Mouse (Mus musculus) right cerebral cortex, postnatal 4 days (tissue): ENCODE results near the gene Zbtb21.
"Not testable (repeated sequence)": the region's sequence is repeated elsewhere in the genome, so short reads cannot be mapped to it uniquely, and the experiment has no call there.

Experiments
- DNase-seq: peaks from one replicate; pipeline ENCODE4 v3.0.0-alpha.2; 2022

Zbtb21 gene

DNA sequence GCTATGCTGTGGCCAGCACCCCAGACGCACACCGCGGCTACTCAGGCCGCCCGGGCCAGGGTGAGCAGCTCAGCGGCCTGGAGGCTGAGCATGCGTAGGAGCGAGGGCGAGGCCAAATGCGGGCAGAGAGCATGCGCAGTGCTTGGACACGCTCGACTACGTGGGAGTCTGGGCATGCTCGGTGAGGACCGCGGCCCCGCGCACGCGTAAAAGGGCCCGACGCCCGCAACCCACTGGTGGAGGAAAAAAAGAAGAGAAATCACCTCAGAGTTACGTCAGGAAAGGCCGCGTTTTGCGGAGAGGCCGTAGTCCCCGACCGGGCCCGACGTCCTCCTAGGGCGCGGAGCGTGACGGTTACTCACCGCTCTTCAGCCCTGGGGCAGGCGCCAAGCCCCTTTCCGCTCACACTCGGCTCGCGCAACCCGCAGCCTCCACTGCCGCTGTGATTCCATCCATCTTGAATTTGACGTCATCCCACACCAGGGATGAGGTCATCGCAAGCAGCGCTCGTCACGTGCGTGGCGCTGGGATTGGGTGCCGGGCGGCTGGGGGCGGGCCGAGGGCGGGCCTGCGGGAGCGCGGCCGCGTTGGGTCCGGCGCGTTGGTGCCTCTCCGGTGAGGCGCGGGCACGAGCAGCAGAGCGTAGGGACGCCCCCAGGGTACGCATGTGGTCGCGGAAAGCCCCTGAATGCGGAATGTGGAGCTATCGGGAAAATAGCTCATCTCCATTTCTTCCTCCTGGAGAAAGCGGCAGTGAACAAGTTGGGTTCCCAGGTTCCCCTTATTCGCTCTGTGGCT is at the start of gene Zbtb21, which contains the start of gene C2cd2:
TSS of gene Zbtb21 (minus strand) at position 472 of the 798 bp plus-strand sequence.
TSS of gene C2cd2 (minus strand) at position 448 of the 798 bp plus-strand sequence.
- peak; percentile 97 for DNase-seq

DNA sequence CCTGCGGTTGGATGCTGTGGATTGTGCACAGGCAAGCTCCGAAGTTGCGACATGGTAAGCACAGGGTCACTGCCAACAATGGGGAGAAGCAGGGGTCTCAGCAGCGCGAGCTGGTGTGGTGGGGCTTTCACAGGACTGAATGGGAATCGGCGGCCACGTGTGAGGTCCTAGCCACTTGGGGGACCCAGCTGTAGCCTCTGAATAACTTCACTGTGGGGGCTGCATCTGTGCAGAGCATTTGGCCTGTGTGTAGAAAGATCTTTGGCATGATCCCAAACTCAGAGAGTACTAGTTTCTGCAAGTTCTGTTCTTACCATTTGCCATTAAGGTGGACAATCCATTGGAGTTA is 34.9 kb upstream of the Zbtb21 start:
- DNase-seq = not testable (repeated sequence)

DNA sequence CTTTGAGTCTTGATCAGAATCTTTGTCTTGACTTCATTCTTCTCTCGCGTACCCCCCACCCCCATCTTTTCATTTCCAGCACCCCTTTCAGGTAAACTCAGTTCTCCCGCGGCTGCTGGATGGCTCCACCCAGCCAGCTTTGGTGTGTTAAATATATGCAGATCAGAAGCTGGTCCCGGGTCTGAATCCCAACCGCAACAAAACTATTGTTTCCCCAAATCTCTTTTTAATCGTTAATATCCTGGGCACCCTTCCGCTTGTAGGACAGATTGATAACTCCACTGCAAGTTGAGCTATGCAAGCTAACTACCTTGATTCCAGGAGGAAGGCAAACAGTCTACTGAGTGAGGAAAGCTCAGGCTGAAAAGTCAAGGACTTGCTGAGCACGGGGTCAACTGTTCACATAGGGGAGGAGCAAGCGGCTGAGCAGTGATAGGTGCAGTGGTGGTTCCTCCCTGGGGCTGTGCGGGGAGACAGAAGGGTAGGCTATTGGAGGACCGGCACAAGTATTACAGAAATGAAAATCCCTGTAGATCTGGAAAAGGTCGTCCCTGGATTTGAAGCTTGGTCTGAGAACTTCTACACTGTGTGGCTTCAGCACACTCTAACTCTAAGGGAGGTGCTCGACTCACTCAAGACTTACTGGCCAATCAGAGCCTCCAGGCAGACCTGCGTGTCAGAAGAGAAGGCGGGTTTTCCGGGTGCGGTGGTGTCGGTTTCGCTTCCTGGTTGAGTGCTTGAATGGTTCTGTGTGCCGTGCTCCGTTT is 34.4 kb upstream of the Zbtb21 start, which contains the start of gene B230307C23Rik:
TSS of gene B230307C23Rik (plus strand) at position 700 of the 767 bp plus-strand sequence.
- peak; percentile 75 for DNase-seq

DNA sequence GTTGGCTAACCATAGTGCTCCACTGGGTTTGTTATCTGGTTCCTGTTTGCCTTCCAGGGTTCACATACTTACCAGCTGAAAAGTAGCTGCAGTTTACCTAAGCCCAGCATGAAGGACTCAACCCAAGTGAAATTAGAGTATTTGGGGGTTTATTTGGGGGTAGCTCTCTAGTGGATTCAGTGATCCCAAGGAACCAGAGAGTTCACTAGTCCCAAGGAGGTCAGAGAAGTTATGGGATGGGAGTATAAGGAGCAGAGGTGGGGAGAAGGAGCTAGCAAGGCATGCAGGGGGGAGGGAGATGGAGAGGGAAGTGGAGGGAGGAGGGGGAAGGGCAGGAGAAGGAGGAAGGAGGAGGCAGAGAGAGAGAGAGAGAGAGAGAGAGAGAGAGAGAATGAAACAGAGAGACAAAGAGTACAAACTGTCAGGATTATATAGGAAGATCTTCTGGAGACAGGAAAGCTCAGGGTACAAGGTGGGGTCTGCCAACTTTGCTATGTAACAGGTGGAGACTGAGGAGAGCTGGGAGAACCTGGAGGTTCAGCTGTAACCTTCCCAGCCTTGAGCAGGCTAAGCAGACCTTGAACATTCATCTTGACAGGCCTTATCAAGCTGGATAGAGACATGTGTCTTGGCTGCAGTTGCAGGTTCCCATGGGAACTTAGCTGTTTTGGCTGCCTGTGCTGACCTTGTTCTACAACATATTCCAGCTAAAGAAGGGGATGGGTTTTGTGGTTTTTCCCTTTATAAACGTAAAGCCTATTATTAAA is 33.6 kb upstream of the Zbtb21 start:
- DNase-seq = no peak

DNA sequence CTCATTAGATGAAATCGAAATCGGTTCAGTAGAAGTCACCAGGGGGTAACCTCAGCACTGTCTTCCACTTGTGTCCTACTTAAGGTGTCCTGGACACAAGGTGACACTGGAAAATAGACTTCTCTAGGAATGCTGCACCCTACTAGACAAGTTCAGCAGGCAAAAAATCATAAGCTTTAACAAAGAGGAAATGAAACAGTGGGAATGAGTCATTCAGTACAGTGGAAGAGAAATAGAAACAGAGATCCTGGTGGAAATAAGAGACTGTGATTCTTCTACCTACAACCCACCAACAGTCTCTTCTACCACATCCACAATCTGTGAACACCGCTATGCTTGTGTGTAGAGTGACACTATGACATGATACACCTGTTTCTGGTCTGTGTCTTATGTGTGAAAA is 30.1 kb upstream of the Zbtb21 start:
- not testable (repeated sequence) for DNase-seq

DNA sequence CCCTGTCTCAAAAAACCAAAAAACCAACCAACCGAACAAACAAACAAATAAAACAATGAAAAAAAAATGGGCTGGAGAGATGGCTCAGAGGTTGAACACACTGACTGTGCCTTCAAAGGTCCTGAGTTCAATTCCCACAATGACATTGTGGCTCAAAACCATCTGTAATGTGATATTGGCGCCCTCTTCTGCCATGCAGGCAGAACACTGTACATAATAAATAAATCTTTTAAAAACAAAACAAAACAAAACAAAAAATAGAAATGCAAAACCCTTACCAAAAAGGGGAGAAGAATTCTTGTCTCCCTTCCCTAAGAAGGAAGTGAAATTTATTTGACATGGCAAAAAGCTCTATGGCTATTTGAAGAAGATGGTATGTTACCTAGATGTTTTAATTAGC is 29.1 kb upstream of the Zbtb21 start:
- no peak for DNase-seq

DNA sequence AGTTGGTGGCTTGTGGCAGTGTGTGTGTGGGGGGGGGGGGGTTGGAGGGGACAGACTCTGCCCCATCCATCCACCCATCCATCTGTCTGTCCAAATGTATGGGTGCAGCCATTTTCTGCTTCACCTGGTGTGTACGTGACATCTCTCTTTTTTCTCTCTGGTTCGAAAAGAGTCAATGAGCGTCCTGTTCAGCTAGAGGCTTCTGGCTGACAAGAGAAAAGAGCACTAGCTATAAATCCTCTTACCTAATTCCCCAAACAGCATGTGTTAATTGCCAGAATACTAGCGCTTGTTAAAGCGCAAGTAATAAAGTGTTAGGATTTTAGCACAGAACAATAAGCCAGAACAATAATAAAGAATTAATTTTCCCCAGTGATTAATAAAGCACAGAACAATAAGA is 22.2 kb upstream of the Zbtb21 start:
- no peak for DNase-seq

DNA sequence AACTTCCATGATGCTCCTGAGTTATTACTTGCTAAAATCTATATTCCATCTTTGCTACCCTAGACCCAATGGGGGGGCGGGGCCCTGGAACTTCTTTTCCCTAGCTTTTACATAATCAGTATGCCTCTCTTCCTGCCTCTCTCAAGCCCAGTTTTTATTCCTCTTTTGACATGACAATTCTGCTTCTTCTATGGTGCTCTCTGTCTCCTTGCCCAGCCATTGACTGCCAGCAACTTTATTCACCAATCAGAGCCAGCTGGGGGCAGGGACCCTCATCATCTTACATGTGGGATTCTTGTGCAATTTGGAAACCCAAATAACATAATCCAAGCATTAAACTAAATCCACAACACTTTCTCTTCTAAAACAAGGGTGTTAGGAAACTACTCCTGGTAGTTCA is 18.9 kb upstream of the Zbtb21 start:
- no peak for DNase-seq

DNA sequence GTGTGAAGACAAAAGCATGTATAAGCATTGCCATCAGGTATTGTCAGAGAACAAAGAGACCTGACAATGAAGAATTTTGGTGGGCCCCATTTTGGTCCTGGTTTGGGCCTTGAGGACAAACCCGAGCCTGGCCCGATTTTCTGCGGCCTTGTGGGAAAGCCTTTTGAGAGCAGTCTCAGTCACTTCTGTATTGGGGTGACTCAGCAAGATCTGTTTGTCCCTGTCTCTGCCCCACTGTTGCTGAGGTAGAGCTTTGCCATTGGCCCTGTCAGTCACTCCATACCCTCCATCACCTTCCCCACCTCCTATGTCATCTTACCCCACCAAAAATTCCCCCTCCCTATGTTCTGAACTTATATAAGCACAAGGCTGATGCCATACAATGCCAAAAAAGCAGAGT is 15.3 kb upstream of the Zbtb21 start:
- DNase-seq = no peak

DNA sequence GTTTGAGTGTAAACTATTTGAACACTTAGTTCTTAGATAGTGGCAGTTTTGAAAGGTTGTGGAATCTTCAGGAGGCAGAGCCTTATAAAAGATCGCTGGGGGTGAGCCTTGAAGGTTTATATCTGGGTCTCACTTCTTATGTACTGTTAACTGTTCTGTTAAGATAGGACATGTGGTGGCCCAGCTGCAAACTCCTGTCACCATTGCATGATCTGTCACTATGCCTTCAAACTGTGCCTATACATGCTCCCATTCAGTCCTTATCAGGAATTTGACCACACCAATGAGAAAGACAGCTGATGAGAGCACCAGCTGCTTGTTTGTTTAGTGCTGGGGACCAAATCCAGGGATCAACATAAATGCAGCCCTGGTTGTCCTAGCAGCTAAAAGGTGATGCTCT is 14.9 kb upstream of the Zbtb21 start:
- no peak for DNase-seq

DNA sequence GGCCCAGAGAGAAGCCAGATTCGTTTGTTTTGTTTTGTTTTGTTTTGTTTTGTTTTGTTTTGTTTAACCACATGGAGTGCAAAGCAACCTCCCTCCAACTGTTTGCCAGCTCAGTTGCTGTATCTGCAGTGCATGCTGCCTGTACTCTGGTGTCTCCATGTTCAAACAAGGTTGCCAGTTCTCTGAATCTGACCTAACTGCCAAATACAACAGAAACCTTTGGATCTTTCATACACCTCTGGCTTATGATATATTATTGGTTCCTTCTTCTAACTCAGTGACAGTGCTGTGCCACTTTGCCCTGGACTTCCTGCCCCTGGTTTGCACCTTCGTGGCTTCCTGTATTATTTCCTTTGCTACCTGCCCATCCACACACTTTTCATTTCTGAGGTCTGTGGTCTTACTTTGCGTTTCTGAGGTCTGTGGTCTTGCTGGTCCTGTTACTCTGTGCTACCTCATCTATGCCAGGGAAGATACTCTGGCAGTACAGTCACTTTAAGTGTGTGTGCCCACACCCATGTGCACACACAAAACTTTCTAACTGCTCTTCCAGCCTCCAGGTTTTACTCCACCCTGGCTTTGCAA is 1.6 kb upstream of the Zbtb21 start:
- no peak for DNase-seq

DNA sequence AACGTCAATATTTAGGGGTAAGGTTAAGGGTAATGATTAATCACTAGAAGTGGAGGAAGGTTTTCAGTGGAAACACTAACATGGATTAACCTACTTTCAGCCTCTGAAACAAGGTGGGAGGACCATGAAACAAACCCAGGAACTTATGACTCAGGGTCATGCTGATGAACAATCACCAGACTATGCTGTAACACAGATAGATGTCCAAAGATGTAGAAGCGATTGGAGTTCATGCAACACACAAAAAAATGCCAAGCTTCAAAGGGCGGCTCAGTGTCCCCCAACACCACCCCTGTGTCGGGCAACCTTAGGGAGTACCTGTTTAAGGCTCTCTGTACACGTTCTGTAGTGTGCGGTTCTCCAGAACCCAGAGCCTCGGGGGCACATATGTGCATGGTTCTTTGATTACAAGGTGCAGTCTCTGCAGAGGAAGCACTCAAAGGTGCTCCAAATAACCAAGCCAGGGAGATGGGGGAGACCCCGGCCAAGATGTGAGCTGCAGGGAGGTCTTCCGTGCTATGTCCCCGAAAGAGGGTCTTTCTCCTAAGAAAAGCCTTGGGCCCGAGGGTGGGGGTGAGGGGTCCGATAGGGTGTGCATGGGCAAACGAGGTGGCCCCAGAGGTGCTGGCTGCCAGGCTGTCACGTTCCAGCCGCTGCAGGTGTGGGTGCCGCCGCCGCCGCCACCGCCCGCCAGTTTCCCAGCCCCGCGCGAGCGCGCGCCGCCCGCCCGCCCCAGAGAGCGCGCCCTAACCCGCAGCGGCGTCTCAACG is 856 bp downstream of the Zbtb21 start:
- DNase-seq = no peak

DNA sequence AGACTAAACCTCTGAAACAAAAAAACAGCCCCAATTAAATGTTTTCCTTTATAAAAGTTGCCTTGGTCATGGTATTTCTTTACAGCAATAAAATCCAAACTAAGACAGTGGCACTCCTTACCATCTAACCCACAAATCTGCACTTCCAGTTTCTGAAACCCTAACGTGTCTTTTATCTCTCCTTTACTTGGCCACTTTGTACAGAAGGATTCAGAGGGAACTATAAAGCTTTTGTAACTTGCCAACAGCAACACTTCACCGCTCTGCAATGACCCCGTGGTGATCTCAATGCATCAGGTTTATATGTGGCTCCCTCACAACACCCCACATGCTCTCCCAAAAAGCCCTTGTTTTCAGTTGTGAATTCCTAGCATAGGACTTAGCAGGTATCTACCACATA is 2.1 kb downstream of the Zbtb21 start:
- no peak for DNase-seq

DNA sequence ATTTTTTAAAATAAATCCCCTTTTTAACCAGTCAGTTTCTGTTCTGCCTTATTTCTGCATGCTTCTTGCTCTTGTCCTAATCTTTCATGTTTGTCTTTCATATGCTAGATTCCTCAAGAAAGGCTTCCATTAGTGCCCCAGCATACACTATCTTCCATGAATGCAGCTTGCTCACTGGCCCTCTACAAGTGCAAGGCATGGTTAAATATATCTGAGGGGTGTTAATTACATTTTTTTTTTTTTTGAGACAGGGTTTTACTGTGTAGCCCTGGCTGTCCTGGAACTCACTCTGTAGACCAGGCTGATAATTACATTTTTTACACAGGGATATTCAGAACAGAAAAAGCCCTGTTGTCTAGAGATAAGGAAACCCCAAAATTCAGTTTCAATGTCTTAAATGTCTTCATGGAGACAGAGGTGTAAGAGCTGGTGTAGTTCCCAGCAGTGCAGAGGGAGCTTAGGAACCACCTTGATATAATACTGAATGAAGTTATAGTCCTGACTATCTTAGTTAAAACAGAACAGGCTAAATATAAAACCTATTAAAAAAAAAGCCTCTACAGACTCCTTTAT is 3.9 kb downstream of the Zbtb21 start:
- no peak for DNase-seq

DNA sequence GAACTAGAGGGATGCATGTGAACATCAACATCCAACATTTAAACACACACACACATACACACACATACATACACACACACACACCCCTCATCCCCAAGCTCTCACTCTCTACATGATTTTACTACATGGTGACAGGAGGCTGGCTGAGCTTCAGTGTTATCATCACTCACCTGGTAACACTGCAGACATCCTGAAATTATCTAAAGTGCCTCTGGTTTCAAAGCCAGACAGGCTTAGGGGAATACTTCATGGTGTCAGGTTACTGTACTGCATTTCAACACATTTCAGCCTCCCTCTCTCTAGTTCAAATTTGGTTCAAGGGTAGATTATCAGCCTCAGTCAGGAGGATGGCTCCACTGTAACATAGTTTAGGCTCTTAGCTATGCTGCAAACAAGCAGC is 4.8 kb downstream of the Zbtb21 start:
- DNase-seq = no peak

DNA sequence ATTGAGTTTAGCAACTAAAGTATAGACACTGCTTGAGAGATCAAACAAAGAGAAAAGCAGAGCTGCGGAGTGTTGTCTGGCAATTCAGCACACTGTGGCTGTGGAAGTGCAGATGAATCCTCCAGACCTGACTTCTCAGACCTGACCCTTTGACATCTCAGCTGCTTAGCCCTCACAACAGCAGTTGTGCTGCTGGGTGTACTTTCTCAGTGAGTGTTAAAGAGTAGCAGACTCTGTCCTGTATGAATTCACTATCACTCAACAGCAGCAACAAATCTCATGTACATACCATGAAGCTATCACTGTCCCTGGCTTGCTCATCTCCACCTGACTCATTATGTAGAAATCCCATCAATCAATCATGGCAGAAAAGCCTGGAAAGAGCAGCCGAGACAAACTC is 6.4 kb downstream of the Zbtb21 start:
- DNase-seq = no peak

DNA sequence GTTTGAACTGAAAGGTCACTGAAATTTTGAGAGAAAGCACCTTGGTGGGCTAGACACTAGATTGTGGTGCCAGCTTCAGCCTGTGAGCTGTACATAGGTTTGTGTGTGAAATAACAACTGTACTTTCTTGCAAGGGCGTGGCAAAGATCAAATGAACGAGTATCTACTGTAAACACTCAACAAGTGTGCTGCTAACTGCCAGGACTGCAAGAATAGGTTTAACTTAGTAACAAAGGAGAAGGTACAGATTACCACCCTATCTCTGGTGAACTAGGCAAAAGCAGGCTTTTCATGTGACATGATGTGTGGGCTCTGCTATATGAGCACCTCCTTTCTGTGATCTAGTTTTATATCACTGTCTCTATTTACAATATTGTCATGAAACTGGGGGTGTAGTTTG is 9.1 kb downstream of the Zbtb21 start:
- no peak for DNase-seq

DNA sequence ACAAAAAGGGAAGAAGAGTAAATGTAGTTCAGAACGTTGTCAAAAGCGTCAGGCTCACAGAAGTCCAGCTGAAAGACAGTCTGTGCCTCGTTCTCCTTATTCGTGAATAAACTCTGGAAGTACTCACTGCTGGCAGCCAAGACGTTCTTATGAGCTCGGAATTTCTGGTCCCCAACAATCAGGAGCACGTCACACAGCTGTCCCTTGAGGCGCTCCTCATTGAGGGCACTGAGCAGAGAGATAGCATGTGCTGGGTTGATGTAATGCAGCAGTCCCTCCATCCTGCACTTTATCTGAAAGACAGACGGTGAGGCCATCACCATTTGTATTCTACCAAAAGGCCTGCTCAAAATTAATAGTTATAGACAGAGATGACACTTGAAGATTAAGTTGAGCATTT is 9.6 kb downstream of the Zbtb21 start:
- no peak for DNase-seq

DNA sequence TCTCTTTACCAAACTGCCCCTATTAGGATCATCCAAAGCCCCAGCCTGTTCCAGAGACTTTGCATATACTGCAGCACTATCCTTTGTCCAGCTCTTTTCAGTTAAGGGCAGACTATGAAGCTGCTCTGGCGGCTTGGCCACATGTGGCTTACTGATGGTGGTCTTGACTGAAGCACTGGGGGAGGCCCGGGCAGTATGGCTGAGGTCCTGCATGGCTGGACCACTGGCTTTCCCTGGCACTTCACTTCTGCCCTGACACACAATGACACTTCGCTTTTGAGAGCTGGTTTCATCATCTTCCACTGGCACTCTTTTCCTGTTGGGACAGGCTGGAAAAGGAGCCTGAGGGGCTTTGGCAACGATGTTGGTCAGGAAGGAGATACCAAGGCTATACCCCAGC is 10.1 kb downstream of the Zbtb21 start:
- DNase-seq = no peak

DNA sequence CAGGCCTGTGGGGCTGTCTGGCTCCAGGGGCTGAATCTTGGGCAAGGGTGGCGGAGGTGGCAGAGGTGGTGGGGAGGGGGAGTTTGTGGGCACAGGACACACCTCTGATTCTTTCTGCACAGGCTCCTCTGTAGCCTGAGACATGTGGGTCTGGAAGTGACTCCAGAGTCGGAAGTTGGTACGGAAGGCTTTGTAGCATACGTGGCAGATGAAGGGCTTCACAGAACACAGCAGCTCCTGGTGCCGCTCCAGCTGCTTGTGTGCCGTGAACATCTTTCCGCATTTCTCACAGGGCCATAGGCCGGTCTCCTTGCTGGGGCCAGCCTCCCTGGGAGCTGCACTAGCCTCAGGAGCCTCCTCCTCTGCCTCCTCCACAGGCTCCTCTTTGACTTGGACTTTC is 12.4 kb downstream of the Zbtb21 start:
- DNase-seq = no peak

DNA sequence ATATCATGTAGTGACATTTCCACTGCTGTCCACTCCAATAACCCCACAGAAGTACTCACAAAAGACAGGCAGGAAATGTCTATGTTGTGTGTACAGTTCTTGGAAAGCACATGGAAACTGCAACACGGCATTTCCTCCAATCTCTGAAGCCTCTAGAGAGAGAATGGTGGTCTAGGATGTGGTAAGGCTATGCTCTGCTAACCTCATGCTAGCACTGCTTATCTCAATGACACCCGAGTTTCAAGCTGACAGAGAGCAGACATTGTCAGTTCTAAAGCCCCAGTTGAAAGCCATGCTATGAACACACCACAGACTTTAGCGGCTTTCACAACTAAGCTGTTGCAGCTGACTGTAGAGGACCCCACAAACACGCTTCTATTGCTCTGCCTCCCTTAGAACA is 13.6 kb downstream of the Zbtb21 start:
- no peak for DNase-seq

DNA sequence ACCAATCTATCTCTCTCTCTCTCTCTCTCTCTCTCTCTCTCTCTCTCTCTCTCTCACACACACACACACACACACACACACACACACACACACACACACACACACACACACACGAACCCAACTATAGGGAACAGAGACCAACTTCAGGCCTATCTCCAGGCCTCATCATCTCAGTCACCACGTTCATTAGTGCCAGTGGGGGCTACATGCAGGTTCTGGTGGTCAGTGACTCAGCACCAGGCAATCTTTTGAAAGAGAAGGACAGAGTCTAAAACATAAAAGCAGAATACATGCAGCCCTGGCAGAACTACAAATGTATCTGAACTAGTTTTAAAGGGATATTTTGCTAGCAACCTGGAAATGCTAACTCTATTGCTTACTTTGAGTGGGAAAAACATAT is 15.4 kb downstream of the Zbtb21 start:
- DNase-seq = not testable (repeated sequence)
